25 mouse cellular contexts compared by ENCODE assay signal in the genomic region with DNA sequence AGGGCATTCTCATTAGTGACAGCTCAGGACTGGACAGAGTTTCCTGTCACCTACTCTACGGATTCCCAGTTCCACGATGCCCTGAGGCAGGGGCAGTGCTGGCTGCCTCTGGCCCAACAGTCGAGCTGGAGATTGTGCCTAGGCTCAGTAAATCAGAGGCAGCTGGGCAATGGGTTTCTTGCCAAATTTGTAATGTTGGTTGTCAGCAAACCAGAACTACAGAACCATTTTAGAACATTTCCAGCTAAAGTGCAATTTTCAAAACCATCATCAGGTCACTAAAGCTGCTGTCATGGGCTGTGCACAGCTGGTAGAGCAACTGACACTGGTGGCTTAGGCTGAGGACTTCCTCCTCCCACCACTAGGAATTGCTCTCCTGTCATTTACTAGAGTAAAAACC.
A peak's percentile ranks its signal among the peaks of the same experiment; 100 is the strongest.
DNase-seq lines count a peak whose midpoint lies in the region; ATAC-seq and TF ChIP-seq lines count a peak whose summit lies in the region.
"Had no signal": no experiment of that assay in that cellular context is flagged by ENCODE, and none has a peak within 500 bp of the region (broad histone marks: within the 10 kb centered on the region; RNA-seq: fewer than 3 reads in every experiment).

No protein-coding gene starts in this region.

- H3K27me3 ChIP-seq in intestine, embryonic 14.5 days (replicated peaks; ENCODE audit: control insufficient read depth, insufficient read depth, low read length), result no peaks in the 10 kb centered on the region
- no peaks in the 10 kb centered on the region for H3K27me3 ChIP-seq in intestine, postnatal 0 days (replicated peaks; ENCODE audit: control insufficient read depth, insufficient read depth, low read length)
- no peaks in the 10 kb centered on the region for H3K27me3 ChIP-seq in lung, embryonic 15.5 days
- H3K27me3 ChIP-seq: embryonic facial prominence, embryonic 12.5 days; heart, embryonic 15.5 days; hindbrain, embryonic 12.5 days; midbrain, embryonic 15.5 days; stomach, embryonic 15.5 days had no signal

- ATAC-seq in intestine, embryonic 14.5 days (replicated peaks; ENCODE audit: low FRiP score, low TSS enrichment, low read depth), result no peak
- no peak for ATAC-seq in intestine, postnatal 0 days
- ATAC-seq in lung, embryonic 15.5 days (ENCODE audit: borderline replicate concordance, extremely low read depth, low FRiP score, low TSS enrichment), result peak; percentile 55; the same call in 1 of the 2 replicates
- ATAC-seq: CD4-positive, CD25-positive, alpha-beta regulatory T cell, adult 4 months; forebrain, embryonic 14.5 days; midbrain, embryonic 15.5 days had no signal

- no peaks in the 10 kb centered on the region for H3K36me3 ChIP-seq in intestine, embryonic 14.5 days (ENCODE audit: control insufficient read depth, insufficient read depth, low read length)
- H3K36me3 ChIP-seq in intestine, postnatal 0 days (ENCODE audit: control insufficient read depth, insufficient read depth), result no peaks in the 10 kb centered on the region
- H3K36me3 ChIP-seq in lung, embryonic 15.5 days, result no peaks in the 10 kb centered on the region
- H3K36me3 ChIP-seq: embryonic facial prominence, embryonic 12.5 days; heart, embryonic 15.5 days; hindbrain, embryonic 12.5 days; midbrain, embryonic 15.5 days; stomach, embryonic 15.5 days had no signal

- no peaks in the 10 kb centered on the region for H3K9me3 ChIP-seq in intestine, embryonic 14.5 days (ENCODE audit: control insufficient read depth, low read length)
- H3K9me3 ChIP-seq in intestine, postnatal 0 days (ENCODE audit: control insufficient read depth), result no peaks in the 10 kb centered on the region
- H3K9me3 ChIP-seq in lung, embryonic 15.5 days, result no peaks in the 10 kb centered on the region
- H3K9me3 ChIP-seq: embryonic facial prominence, embryonic 12.5 days; heart, embryonic 15.5 days; hindbrain, embryonic 12.5 days; midbrain, embryonic 15.5 days; stomach, embryonic 15.5 days had no signal

- TF ChIP-seq CTCF in intestine, postnatal 0 days (IDR thresholded peaks at IDR 0.05; ENCODE audit: low read depth), result no peak

- DNase-seq in intestine, embryonic 14.5 days (ENCODE audit: low spot score), result peak; percentile 41
- no peak for DNase-seq in lung, adult 18-20 months
- DNase-seq in NIH3T3 (ENCODE audit: low read depth) (peak; percentile 44), MN1 (ENCODE audit: low spot score) (no peak)
- DNase-seq in lung, postnatal 36 days, result peak; percentile 21
- no peak for DNase-seq in urinary bladder, adult 2 months (ENCODE audit: low spot score)
- DNase-seq: adrenal gland, postnatal 10 days; cerebellum, adult 8-10 months; cerebellum, postnatal 25 days; gastrocnemius, postnatal 36 days; kidney, adult 11 months; kidney, postnatal 36 days; layer of hippocampus, postnatal 36 days; liver; right cerebral cortex, postnatal 25 days had no signal

- no peak overlapping the region for H3K27ac ChIP-seq in intestine, embryonic 14.5 days (ENCODE audit: low read depth)
- H3K27ac ChIP-seq in intestine, postnatal 0 days (ENCODE audit: low read depth, low read length), result no peak overlapping the region
- 0 out of 2 replicates have a peak overlapping the region, but pooled peaks have one; percentile 2 for H3K27ac ChIP-seq in lung, embryonic 15.5 days
- H3K27ac ChIP-seq: embryonic facial prominence, embryonic 12.5 days; heart, embryonic 15.5 days; hindbrain, embryonic 12.5 days; liver, embryonic 14.5 days; midbrain, embryonic 15.5 days; stomach, embryonic 15.5 days had no signal

- no peak overlapping the region for H3K4me2 ChIP-seq in intestine, embryonic 14.5 days (ENCODE audit: low read length)
- no peak overlapping the region for H3K4me2 ChIP-seq in intestine, postnatal 0 days (replicated peaks; ENCODE audit: low read depth)
- H3K4me2 ChIP-seq in lung, embryonic 15.5 days, result no peak overlapping the region
- H3K4me2 ChIP-seq: embryonic facial prominence, embryonic 12.5 days; heart, embryonic 15.5 days; hindbrain, embryonic 12.5 days; midbrain, embryonic 15.5 days; stomach, embryonic 15.5 days had no signal

- H3K4me3 ChIP-seq in intestine, embryonic 14.5 days (ENCODE audit: low read depth, low read length), result no peak overlapping the region
- H3K4me3 ChIP-seq in intestine, postnatal 0 days (ENCODE audit: low read depth, low read length), result no peak overlapping the region
- no peak overlapping the region for H3K4me3 ChIP-seq in lung, embryonic 15.5 days
- H3K4me3 ChIP-seq: embryonic facial prominence, embryonic 12.5 days; heart, embryonic 15.5 days; hindbrain, embryonic 12.5 days; midbrain, embryonic 15.5 days; stomach, embryonic 15.5 days had no signal

- H3K9ac ChIP-seq in intestine, embryonic 14.5 days (ENCODE audit: low read length), result no peak overlapping the region
- H3K9ac ChIP-seq in intestine, postnatal 0 days (ENCODE audit: low read depth, low read length), result no peak overlapping the region
- no peak overlapping the region for H3K9ac ChIP-seq in lung, embryonic 15.5 days
- H3K9ac ChIP-seq: embryonic facial prominence, embryonic 12.5 days; heart, embryonic 15.5 days; hindbrain, embryonic 12.5 days; liver, embryonic 14.5 days; midbrain, embryonic 15.5 days; stomach, embryonic 15.5 days had no signal

- WGBS in intestine, embryonic 14.5 days, result 72% methylated on average over 3 of the region's 3 CpGs
- WGBS in intestine, postnatal 0 days, result 78% methylated on average over 3 of the region's 3 CpGs
- WGBS in lung, embryonic 15.5 days, result 40% methylated on average over 3 of the region's 3 CpGs

- peaks cover 4% of the 10 kb centered on the region; the same call in 1 of the 2 replicates for H3K4me1 ChIP-seq in intestine, embryonic 14.5 days (replicated peaks; ENCODE audit: control insufficient read depth, insufficient read depth, low read length)
- no peaks in the 10 kb centered on the region for H3K4me1 ChIP-seq in intestine, postnatal 0 days (replicated peaks; ENCODE audit: control insufficient read depth, insufficient read depth, low read length)
- H3K4me1 ChIP-seq in lung, embryonic 15.5 days, result 0 out of 2 replicates have a peak, but pooled peaks cover 13% of the 10 kb centered on the region
- H3K4me1 ChIP-seq: heart, embryonic 15.5 days; hindbrain, embryonic 12.5 days; midbrain, embryonic 15.5 days; stomach, embryonic 15.5 days had no signal

Comparison
In these comparisons a context has a peak if more than half of its experiments do, and no peak if none do; other contexts are left out.
1. DNase-seq: peak in intestine, embryonic 14.5 days (single experiment), NIH3T3 (single experiment) and lung, postnatal 36 days (single experiment); none in lung, adult 18-20 months (0 of 2), MN1 (single experiment) and urinary bladder, adult 2 months (single experiment).